In the genomic region with DNA sequence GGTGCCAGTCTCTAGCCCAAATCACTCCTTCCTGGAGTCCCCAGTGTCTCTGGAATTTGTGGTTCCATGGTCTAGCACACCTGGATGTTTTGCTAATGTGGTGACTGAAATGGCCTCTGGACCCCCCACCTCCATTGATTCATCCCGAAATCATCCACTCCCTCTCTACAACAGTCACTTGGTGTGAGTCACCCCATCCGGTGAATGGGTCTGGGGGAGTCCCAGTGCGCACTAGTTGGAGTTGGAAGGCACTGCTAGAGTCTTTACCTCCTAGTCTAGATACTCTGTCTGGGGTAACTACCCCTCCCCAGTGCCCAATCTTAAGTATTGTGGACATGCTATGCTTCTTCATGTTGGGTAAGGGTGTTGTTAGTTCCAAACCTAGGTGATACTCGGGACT, we compare ENCODE assay signal across 8 mouse cellular contexts. TPM values are rescaled to one million over a fixed set of nuclear protein-coding genes. Genes with fewer than 3 reads are reported as not detected.
A peak's percentile ranks its signal among the peaks of the same experiment; 100 is the strongest.
DNase-seq lines count a peak whose midpoint lies in the region; ATAC-seq and TF ChIP-seq lines count a peak whose summit lies in the region.

No protein-coding gene starts in this region.

- H3K4me1 ChIP-seq in heart, embryonic 12.5 days (replicated peaks), result peaks cover 36% of the 10 kb centered on the region
- peaks cover 18% of the 10 kb centered on the region for H3K4me1 ChIP-seq in heart, postnatal 0 days (ENCODE audit: control insufficient read depth, insufficient read depth)
- H3K4me1 ChIP-seq in midbrain, embryonic 11.5 days (ENCODE audit: control insufficient read depth, insufficient read depth, low read length), result peaks cover 12% of the 10 kb centered on the region

- WGBS in heart, embryonic 12.5 days, result 44% methylated on average over 4 of the region's 4 CpGs
- WGBS in heart, postnatal 0 days, result 42% methylated on average over 4 of the region's 4 CpGs
- WGBS in midbrain, embryonic 11.5 days, result 76% methylated on average over 4 of the region's 4 CpGs

- H3K36me3 ChIP-seq in heart, embryonic 12.5 days, result peaks cover 19% of the 10 kb centered on the region
- peaks cover 5% of the 10 kb centered on the region; the same call in 1 of the 2 replicates for H3K36me3 ChIP-seq in heart, postnatal 0 days (replicated peaks; ENCODE audit: control insufficient read depth, insufficient read depth, low read length)
- no peaks in the 10 kb centered on the region for H3K36me3 ChIP-seq in midbrain, embryonic 11.5 days (ENCODE audit: control insufficient read depth, insufficient read depth, low read length)

- intact Hi-C loops in heart, postnatal 25 days (cut with DNase I), result loop anchor here (5.0 to 10.0 kb wide), 3 partner anchors 96 to 346 kb away; no protein-coding TSS in a partner anchor

- TF ChIP-seq CTCF in heart, postnatal 0 days (IDR thresholded peaks at IDR 0.05; ENCODE audit: low read depth), result no peak

- ATAC-seq in heart, embryonic 12.5 days (ENCODE audit: insufficient number of reproducible peaks, low FRiP score), result no peak
- ATAC-seq in heart, postnatal 0 days (ENCODE audit: insufficient read depth, low read depth), result no peak
- no peak for ATAC-seq in midbrain, embryonic 11.5 days (ENCODE audit: low FRiP score)

- H3K4me3 ChIP-seq in heart, embryonic 12.5 days, result peak overlapping the region; percentile 71
- peak overlapping the region; percentile 58 for H3K4me3 ChIP-seq in heart, postnatal 0 days (ENCODE audit: low read depth, low read length)
- peak overlapping the region; percentile 55 for H3K4me3 ChIP-seq in midbrain, embryonic 11.5 days (ENCODE audit: low read depth, low read length)

- H3K9ac ChIP-seq in heart, embryonic 12.5 days, result peak overlapping the region; percentile 86
- peak overlapping the region; percentile 54 for H3K9ac ChIP-seq in heart, postnatal 0 days (replicated peaks; ENCODE audit: low read depth, low read length)
- peak overlapping the region; percentile 73 for H3K9ac ChIP-seq in midbrain, embryonic 11.5 days (ENCODE audit: low read length)

- peak overlapping the region; percentile 74 for H3K4me2 ChIP-seq in heart, embryonic 12.5 days
- peak overlapping the region; percentile 72 for H3K4me2 ChIP-seq in heart, postnatal 0 days (ENCODE audit: low read depth, low read length)
- H3K4me2 ChIP-seq in midbrain, embryonic 11.5 days, result peak overlapping the region; percentile 58

- 0 out of 2 replicates have a peak overlapping the region, but pooled peaks have one; percentile 42 for H3K27ac ChIP-seq in heart, embryonic 12.5 days (ENCODE audit: poor library complexity, severe bottlenecking)
- peak overlapping the region; percentile 64 for H3K27ac ChIP-seq in heart, postnatal 0 days (ENCODE audit: low read depth)
- H3K27ac ChIP-seq in midbrain, embryonic 11.5 days (ENCODE audit: low read depth, low read length), result no peak overlapping the region

- DNase-seq in heart, postnatal 25 days (ENCODE audit: low spot score), result no peak
- DNase-seq in Muller cell, postnatal 12 days (ENCODE audit: inconsistent ontology term), result peak; percentile 45
- DNase-seq in heart, postnatal 0 days (ENCODE audit: low spot score), result no peak
- DNase-seq in midbrain, embryonic 11.5 days (ENCODE audit: low spot score, missing footprints), result peak; percentile 84
- no peak for DNase-seq in left cerebral cortex, adult 8-10 months (ENCODE audit: low spot score in 2 of 2)
- no peak for DNase-seq in adrenal gland, postnatal 10 days
- DNase-seq in left cerebral cortex, adult 18-20 months (ENCODE audit: low spot score in 2 of 2), result no peak

- H3K9me3 ChIP-seq in heart, embryonic 12.5 days (replicated peaks), result no peaks in the 10 kb centered on the region
- H3K9me3 ChIP-seq in heart, postnatal 0 days (replicated peaks; ENCODE audit: control insufficient read depth, low read length), result no peaks in the 10 kb centered on the region
- no peaks in the 10 kb centered on the region for H3K9me3 ChIP-seq in midbrain, embryonic 11.5 days (ENCODE audit: control insufficient read depth, low read length)

- no peaks in the 10 kb centered on the region for H3K27me3 ChIP-seq in heart, embryonic 12.5 days (replicated peaks)
- no peaks in the 10 kb centered on the region for H3K27me3 ChIP-seq in heart, postnatal 0 days (ENCODE audit: control insufficient read depth, insufficient read depth, low read length)
- no peaks in the 10 kb centered on the region for H3K27me3 ChIP-seq in midbrain, embryonic 11.5 days (ENCODE audit: control insufficient read depth, insufficient read depth, low read length)

- TF ChIP-seq EP300 in heart, postnatal 0 days (IDR thresholded peaks at IDR 0.05; ENCODE audit: low read depth), result no peak

RNA-seq across cellular contexts. Expression of a gene that starts 2.1 kb away (rescaled TPM):
- 94.7 and 95.3 TPM in 2 replicates for polyA plus RNA-seq in heart, embryonic 12.5 days (2016; fragmentation: Nextera tagmentation; extraction: Ambion mirVana)
- 100 to 1,000 TPM; 170 to 174 TPM for total RNA-seq in heart, postnatal 25 days (2021)
- 74.5 and 94.2 TPM in 2 replicates for total RNA-seq in heart, postnatal 0 days (2014; rRNA removed; ENCODE audit: low replicate concordance)
- polyA plus RNA-seq in heart, postnatal 0 days (2015; fragmentation: Nextera tagmentation; extraction: Ambion mirVana), result 86.3 and 104 TPM in 2 replicates
- 26.6 and 27.1 TPM in 2 replicates for polyA plus RNA-seq in midbrain, embryonic 11.5 days (2014; fragmentation: Nextera tagmentation; extraction: Ambion mirVana)
- total RNA-seq in left cerebral cortex, adult 8-10 months (2022), result 10 to 100 TPM in 1 of 4 experiments, 1 to 10 TPM in 3; 5.2 to 11.0 (median 7.2) TPM
- total RNA-seq in adrenal gland, postnatal 10 days (2021), result 10 to 100 TPM; 63.4 to 81.0 TPM
- total RNA-seq in left cerebral cortex, adult 18-20 months (2021), result 1 to 10 TPM; 6.0 to 6.5 TPM

RNA-seq across cellular contexts. Expression of a gene that starts 23.9 kb away (rescaled TPM):
- 125 and 129 TPM in 2 replicates for polyA plus RNA-seq in heart, embryonic 12.5 days (2016; fragmentation: Nextera tagmentation; extraction: Ambion mirVana)
- 10 to 100 TPM; 40.6 to 44.9 TPM for total RNA-seq in heart, postnatal 25 days (2021)
- 147 and 156 TPM in 2 replicates for total RNA-seq in heart, postnatal 0 days (2014; rRNA removed; ENCODE audit: low replicate concordance)
- 129 and 130 TPM in 2 replicates for polyA plus RNA-seq in heart, postnatal 0 days (2015; fragmentation: Nextera tagmentation; extraction: Ambion mirVana)
- 55.9 and 58.9 TPM in 2 replicates for polyA plus RNA-seq in midbrain, embryonic 11.5 days (2014; fragmentation: Nextera tagmentation; extraction: Ambion mirVana)
- 100 to 1,000 TPM; 149 to 172 (median 160) TPM for total RNA-seq in left cerebral cortex, adult 8-10 months (2022)
- 10 to 100 TPM; 42.7 to 43.6 TPM for total RNA-seq in adrenal gland, postnatal 10 days (2021)
- total RNA-seq in left cerebral cortex, adult 18-20 months (2021), result 100 to 1,000 TPM; 137 to 148 TPM

RNA-seq across cellular contexts. Expression of a gene that starts 33.7 kb away (rescaled TPM):
- 11.4 and 11.5 TPM in 2 replicates for polyA plus RNA-seq in heart, embryonic 12.5 days (2016; fragmentation: Nextera tagmentation; extraction: Ambion mirVana)
- 10 to 100 TPM; 29.4 to 30.6 TPM for total RNA-seq in heart, postnatal 25 days (2021)
- total RNA-seq in heart, postnatal 0 days (2014; rRNA removed; ENCODE audit: low replicate concordance), result 7.1 and 9.4 TPM in 2 replicates
- 12.4 and 12.8 TPM in 2 replicates for polyA plus RNA-seq in heart, postnatal 0 days (2015; fragmentation: Nextera tagmentation; extraction: Ambion mirVana)
- 0.07 and 0.16 TPM in 2 replicates for polyA plus RNA-seq in midbrain, embryonic 11.5 days (2014; fragmentation: Nextera tagmentation; extraction: Ambion mirVana)
- total RNA-seq in left cerebral cortex, adult 8-10 months (2022), result 10 to 100 TPM; 49.4 to 55.6 (median 53.8) TPM
- total RNA-seq in adrenal gland, postnatal 10 days (2021), result 1 to 10 TPM in 1 of 2 experiments, under 1 TPM in 1; 0.66 to 1.5 TPM
- total RNA-seq in left cerebral cortex, adult 18-20 months (2021), result 10 to 100 TPM; 51.9 to 53.4 TPM

RNA-seq across cellular contexts. Expression of a gene that starts 50.3 kb away (rescaled TPM):
- 0.26 and 0.30 TPM in 2 replicates for polyA plus RNA-seq in heart, embryonic 12.5 days (2016; fragmentation: Nextera tagmentation; extraction: Ambion mirVana)
- total RNA-seq in heart, postnatal 25 days (2021), result not detected
- 0.08 and 0.19 TPM in 2 replicates for total RNA-seq in heart, postnatal 0 days (2014; rRNA removed; ENCODE audit: low replicate concordance)
- 0.10 and 0.11 TPM in 2 replicates for polyA plus RNA-seq in heart, postnatal 0 days (2015; fragmentation: Nextera tagmentation; extraction: Ambion mirVana)
- polyA plus RNA-seq in midbrain, embryonic 11.5 days (2014; fragmentation: Nextera tagmentation; extraction: Ambion mirVana), result 0.38 and 0.54 TPM in 2 replicates
- total RNA-seq in left cerebral cortex, adult 8-10 months (2022), result 1 to 10 TPM; 2.3 to 3.5 (median 2.7) TPM
- under 1 TPM in 1 of 2 experiments, not detected in 1; 0.21 TPM for total RNA-seq in adrenal gland, postnatal 10 days (2021)
- 1 to 10 TPM; 2.7 to 3.4 TPM for total RNA-seq in left cerebral cortex, adult 18-20 months (2021)

Comparison
In these comparisons a context has a peak if more than half of its experiments do, and no peak if none do; other contexts are left out.
1. DNase-seq: peak in Muller cell, postnatal 12 days (single experiment) and midbrain, embryonic 11.5 days (single experiment); none in heart, postnatal 25 days (single experiment), heart, postnatal 0 days (single experiment), left cerebral cortex, adult 8-10 months (0 of 2), adrenal gland, postnatal 10 days (single experiment) and left cerebral cortex, adult 18-20 months (0 of 2).
2. Peak in every context shown above with its lines, with median percentiles within 50 percentile points of each other: H3K4me2 ChIP-seq, H3K4me3 ChIP-seq and H3K9ac ChIP-seq.